Mouse (Mus musculus) olfactory bulb, adult 2 months (tissue): ENCODE results near the gene Dcbld2.

ENCODE experiments used
- CTCF ChIP-seq: fragments of 200-500 bp; IDR thresholded peaks from 2 replicates; pipeline ENCODE4 v1.5.1; 2012; ENCODE audit warnings: low read depth, mild to moderate bottlenecking, low read length, moderate library complexity; ENCODE audit not compliant: insufficient read depth
- POLR2A ChIP-seq: fragments of 200-500 bp; IDR thresholded peaks from 2 replicates; pipeline ENCODE4 v1.6.1; 2012; ENCODE audit warnings: mild to moderate bottlenecking, low read depth, low read length, moderate library complexity; ENCODE audit not compliant: insufficient read depth

DNA sequence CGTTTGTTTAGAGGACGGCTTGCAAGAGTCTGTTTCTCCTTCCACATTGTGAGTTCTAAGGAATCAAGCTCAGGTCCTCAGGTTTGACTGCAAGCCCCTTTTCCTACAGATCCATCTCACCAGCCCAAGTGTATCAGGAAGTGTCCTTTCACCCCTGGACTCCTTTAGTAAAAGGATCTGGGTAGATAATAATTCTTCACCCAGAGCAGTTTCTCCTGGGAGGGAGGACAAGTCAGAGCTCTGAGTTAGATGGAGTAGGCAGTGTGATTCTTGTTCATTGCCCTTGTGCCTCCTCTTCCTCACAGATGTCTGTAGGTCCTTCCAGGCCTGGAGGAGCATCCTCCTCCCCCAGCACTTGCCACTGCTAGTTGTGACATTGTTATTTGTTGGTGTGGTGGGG lies 54.3 kb downstream of the Dcbld2 start:
- TF ChIP-seq CTCF = no peak
- no peak for TF ChIP-seq POLR2A
